Mouse (Mus musculus): ENCODE data around the gene Tfeb. TPM values are rescaled to one million over a fixed set of nuclear protein-coding genes. Genes with fewer than 3 reads are reported as not detected.

The Tfeb gene
- polyA plus RNA-seq, 1 experiment from 2014 or later, result 5.6 TPM

DNA sequence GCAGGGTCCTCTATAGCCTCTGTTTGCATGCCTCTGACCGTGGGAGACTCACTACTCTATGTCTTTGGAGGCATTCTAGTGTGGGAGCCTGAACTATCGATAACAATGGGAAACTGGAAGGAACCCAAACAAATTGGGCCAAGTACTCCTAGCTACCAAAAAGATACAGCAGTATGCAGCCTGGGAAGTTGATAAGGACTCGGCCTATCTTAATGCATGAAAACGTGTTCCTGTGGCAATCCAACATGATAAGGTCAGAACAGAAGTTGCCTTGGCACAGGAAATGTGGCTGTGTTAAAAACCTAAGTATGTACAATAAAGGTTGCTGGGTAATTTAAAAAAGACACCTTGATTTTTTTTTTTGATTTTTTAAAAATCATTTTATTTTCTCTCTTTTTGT is 15.6 kb upstream of the Tfeb start:
- H3K36me3 ChIP-seq (ENCODE audit: control insufficient read depth, insufficient read depth, low read length), result no peaks in the 10 kb centered on the region
- ATAC-seq (ENCODE audit: insufficient number of reproducible peaks, low FRiP score, low TSS enrichment, low read depth), result no peak
- no peak overlapping the region for H3K4me3 ChIP-seq (ENCODE audit: low read depth, low read length)
- DNase-seq (ENCODE audit: low spot score), result no peak
- no peak overlapping the region for H3K27ac ChIP-seq (replicated peaks; ENCODE audit: low read depth, low read length)
- 88% methylated on average over 4 of the region's 4 CpGs for WGBS
- no peaks in the 10 kb centered on the region for H3K9me3 ChIP-seq (ENCODE audit: control insufficient read depth, low read length)
- H3K9ac ChIP-seq (ENCODE audit: low read length), result no peak overlapping the region
- no peaks in the 10 kb centered on the region for H3K4me1 ChIP-seq (ENCODE audit: control insufficient read depth, insufficient read depth, low read length)
- H3K4me2 ChIP-seq (ENCODE audit: low read depth, severe bottlenecking), result no peak overlapping the region
- no peaks in the 10 kb centered on the region for H3K27me3 ChIP-seq (ENCODE audit: control insufficient read depth, insufficient read depth, low read length)

DNA sequence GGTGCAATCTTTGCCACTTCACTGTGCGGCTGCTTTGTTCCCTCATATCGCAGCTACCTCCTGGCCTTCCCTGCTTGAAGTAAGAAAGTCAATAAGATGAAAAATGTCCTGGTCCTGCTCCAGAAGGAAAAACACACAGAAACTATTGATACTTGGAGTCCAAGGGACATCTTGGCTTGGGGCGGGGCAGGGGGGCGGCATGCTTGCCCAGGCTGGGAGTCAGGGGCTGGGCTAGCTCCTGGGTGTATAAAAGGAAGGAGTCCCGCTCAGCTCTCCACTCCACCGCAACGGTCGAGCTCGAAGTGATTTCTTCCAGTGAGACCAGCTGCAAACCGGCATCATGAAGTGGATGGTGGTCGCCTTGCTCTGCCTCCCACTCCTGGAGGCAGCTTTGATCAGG is 10.3 kb upstream of the Tfeb start, which contains the start of gene Pgc:
Gene Pgc (plus strand): TSS at position 277 of the 400 bp plus-strand sequence.
- WGBS, result 71% methylated on average over 11 of the region's 11 CpGs
- no peaks in the 10 kb centered on the region for H3K4me1 ChIP-seq (ENCODE audit: control insufficient read depth, insufficient read depth, low read length)
- no peak within 1 kb of the TSS for H3K4me3 ChIP-seq (ENCODE audit: low read depth, low read length)
- no peak within 1 kb of the TSS for H3K9ac ChIP-seq (ENCODE audit: low read length)
- no peak for ATAC-seq (ENCODE audit: insufficient number of reproducible peaks, low FRiP score, low TSS enrichment, low read depth)
- DNase-seq (ENCODE audit: low spot score), result no peak
- no peaks in the 10 kb centered on the region for H3K9me3 ChIP-seq (ENCODE audit: control insufficient read depth, low read length)
- no peaks in the 10 kb centered on the region for H3K36me3 ChIP-seq (ENCODE audit: control insufficient read depth, insufficient read depth, low read length)
- H3K27me3 ChIP-seq (ENCODE audit: control insufficient read depth, insufficient read depth, low read length), result no peaks in the 10 kb centered on the region
- H3K4me2 ChIP-seq (ENCODE audit: low read depth, severe bottlenecking), result no peak within 1 kb of the TSS
- no peak within 1 kb of the TSS for H3K27ac ChIP-seq (replicated peaks; ENCODE audit: low read depth, low read length)

DNA sequence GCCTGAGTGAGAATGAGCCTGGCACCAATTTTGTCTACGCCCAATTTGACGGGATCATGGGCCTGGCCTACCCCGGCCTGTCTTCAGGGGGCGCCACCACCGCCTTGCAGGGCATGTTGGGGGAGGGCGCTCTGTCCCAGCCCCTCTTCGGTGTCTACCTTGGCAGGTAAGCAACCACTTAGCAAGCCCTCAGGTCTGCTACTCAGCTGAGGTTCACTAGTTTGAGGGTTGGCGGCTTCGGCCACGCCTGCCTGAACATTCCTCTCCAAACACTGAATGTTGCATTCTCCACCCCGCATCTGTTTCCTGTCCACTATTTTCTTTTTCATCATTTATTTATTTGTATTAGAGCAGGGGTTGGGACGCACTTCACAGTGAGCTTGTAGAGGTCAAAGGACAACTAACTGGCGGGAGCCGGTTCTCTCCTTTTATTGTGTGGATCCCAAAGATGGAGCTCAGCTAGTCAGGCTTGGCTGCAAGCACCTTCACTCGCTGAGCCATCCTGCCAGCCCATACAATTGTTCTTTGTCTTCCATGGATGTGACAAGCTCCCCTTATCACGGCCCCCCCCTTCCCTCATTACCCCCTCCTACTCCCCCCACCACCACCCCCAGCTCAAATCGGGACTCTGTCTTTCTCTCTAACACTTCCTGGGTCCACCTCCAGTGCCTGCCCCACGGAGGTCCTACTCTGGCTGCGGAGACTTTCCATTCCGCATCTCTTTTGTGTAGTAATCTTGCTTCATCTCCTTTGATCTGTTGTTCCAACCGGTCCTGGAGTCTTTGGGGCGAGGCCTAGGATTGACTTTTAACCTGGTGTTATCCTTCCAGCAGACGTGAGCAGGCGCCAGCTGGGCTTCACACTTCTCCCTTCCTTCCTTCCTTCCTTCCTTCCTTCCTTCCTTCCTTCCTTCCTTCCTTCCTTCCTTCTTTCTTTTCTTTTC is 5.9 kb upstream of the Tfeb start:
- H3K27ac ChIP-seq (replicated peaks; ENCODE audit: low read depth, low read length), result no peak overlapping the region
- WGBS, result 64% methylated on average over 24 of the region's 24 CpGs
- H3K4me2 ChIP-seq (ENCODE audit: low read depth, severe bottlenecking), result no peak overlapping the region
- H3K36me3 ChIP-seq (ENCODE audit: control insufficient read depth, insufficient read depth, low read length), result no peaks in the 10 kb centered on the region
- H3K27me3 ChIP-seq (ENCODE audit: control insufficient read depth, insufficient read depth, low read length), result no peaks in the 10 kb centered on the region
- H3K9me3 ChIP-seq (ENCODE audit: control insufficient read depth, low read length), result no peaks in the 10 kb centered on the region
- DNase-seq (ENCODE audit: low spot score) (no peak), ATAC-seq (ENCODE audit: insufficient number of reproducible peaks, low FRiP score, low TSS enrichment, low read depth) (no peak)
- no peak overlapping the region for H3K9ac ChIP-seq (ENCODE audit: low read length)
- H3K4me1 ChIP-seq (ENCODE audit: control insufficient read depth, insufficient read depth, low read length), result no peaks in the 10 kb centered on the region
- H3K4me3 ChIP-seq (ENCODE audit: low read depth, low read length), result no peak overlapping the region

DNA sequence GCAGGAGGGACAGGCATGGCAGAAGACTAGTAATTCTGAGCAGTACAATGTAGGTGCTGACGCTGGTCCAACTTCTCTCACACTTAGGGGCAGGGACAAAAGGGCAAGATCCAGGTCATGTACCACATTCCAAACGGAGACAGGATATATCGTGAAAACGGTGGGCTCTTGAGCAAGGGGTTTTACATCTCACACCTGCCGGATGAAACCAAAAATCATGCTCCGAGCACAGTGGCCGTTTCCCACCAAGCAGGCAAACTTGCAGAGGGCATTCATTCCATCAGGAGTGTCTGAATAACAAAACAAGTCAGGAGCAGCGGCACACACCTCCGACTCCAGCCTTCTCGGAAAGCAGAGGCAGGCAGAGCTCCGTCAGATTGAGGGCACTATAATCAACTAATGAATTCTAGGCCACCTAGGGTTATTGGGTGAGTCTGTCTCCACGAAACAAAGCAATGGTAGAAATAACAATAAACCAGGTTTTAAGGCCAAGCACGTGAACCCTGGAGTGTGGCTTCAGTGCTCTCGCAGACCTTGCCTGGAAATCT is 1.2 kb upstream of the Tfeb start:
- H3K4me3 ChIP-seq (ENCODE audit: low read depth, low read length), result no peak overlapping the region
- peaks cover 5% of the 10 kb centered on the region; the same call in 1 of the 2 replicates for H3K27me3 ChIP-seq (ENCODE audit: control insufficient read depth, insufficient read depth, low read length)
- H3K9ac ChIP-seq (ENCODE audit: low read length), result no peak overlapping the region
- WGBS, result 73% methylated on average over 14 of the region's 14 CpGs
- no peak overlapping the region for H3K27ac ChIP-seq (replicated peaks; ENCODE audit: low read depth, low read length)
- H3K4me1 ChIP-seq (ENCODE audit: control insufficient read depth, insufficient read depth, low read length), result peaks cover 20% of the 10 kb centered on the region
- ATAC-seq (ENCODE audit: insufficient number of reproducible peaks, low FRiP score, low TSS enrichment, low read depth) (no peak), DNase-seq (ENCODE audit: low spot score) (no peak)
- no peak overlapping the region for H3K4me2 ChIP-seq (ENCODE audit: low read depth, severe bottlenecking)
- no peaks in the 10 kb centered on the region for H3K9me3 ChIP-seq (ENCODE audit: control insufficient read depth, low read length)
- no peaks in the 10 kb centered on the region for H3K36me3 ChIP-seq (ENCODE audit: control insufficient read depth, insufficient read depth, low read length)

DNA sequence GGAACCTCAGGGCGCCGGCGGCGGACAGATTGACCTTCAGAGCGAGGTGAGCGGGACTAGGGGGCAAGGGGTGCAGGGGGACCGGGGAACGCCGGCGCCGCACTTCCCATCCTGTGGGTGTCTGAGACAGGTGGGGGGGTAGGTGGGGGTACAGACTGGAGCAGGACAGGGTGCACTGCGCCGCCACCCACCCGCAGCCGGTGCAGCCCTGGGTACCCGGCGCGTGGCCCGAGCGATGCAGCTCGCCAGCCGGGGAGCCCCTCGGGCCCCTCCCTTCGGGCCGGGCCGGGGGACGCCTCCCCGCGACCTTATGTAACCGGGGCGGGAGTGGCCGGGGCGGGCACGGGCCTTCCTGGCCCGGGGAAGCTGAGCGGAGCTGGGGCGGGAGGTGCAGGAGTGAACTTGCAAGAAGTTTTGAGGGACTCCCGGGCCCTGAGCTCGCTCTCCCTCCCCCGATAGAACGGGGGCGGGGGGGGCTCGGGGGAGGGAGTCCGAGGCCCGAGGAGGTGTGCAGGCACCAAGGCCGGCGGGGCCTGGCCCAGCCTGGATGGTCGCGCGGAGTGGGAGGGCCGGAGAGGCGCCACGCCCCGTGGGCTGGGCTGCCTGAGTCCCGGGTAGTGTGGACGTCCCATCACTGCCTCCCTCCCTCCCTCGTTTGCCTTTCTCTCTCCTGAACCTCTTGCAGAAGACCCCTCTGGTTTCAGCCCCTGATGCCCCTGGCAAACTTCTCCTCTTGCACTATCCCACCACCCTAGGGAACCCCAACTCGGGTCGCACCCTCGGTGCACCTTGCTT is 638 bp downstream of the Tfeb start:
- peak overlapping the region; percentile 38 for H3K9ac ChIP-seq (ENCODE audit: low read length)
- peaks cover 5% of the 10 kb centered on the region; the same call in 1 of the 2 replicates for H3K27me3 ChIP-seq (ENCODE audit: control insufficient read depth, insufficient read depth, low read length)
- H3K27ac ChIP-seq (replicated peaks; ENCODE audit: low read depth, low read length), result no peak overlapping the region
- DNase-seq (ENCODE audit: low spot score) (peak; percentile 81), ATAC-seq (ENCODE audit: insufficient number of reproducible peaks, low FRiP score, low TSS enrichment, low read depth) (peak; percentile 79)
- H3K4me2 ChIP-seq (ENCODE audit: low read depth, severe bottlenecking), result peak overlapping the region; percentile 100
- under 1% methylated on average over 50 of the region's 60 CpGs for WGBS
- no peaks in the 10 kb centered on the region for H3K36me3 ChIP-seq (ENCODE audit: control insufficient read depth, insufficient read depth, low read length)
- no peaks in the 10 kb centered on the region for H3K9me3 ChIP-seq (ENCODE audit: control insufficient read depth, low read length)
- H3K4me3 ChIP-seq (ENCODE audit: low read depth, low read length), result peak overlapping the region; percentile 59
- peaks cover 20% of the 10 kb centered on the region for H3K4me1 ChIP-seq (ENCODE audit: control insufficient read depth, insufficient read depth, low read length)

DNA sequence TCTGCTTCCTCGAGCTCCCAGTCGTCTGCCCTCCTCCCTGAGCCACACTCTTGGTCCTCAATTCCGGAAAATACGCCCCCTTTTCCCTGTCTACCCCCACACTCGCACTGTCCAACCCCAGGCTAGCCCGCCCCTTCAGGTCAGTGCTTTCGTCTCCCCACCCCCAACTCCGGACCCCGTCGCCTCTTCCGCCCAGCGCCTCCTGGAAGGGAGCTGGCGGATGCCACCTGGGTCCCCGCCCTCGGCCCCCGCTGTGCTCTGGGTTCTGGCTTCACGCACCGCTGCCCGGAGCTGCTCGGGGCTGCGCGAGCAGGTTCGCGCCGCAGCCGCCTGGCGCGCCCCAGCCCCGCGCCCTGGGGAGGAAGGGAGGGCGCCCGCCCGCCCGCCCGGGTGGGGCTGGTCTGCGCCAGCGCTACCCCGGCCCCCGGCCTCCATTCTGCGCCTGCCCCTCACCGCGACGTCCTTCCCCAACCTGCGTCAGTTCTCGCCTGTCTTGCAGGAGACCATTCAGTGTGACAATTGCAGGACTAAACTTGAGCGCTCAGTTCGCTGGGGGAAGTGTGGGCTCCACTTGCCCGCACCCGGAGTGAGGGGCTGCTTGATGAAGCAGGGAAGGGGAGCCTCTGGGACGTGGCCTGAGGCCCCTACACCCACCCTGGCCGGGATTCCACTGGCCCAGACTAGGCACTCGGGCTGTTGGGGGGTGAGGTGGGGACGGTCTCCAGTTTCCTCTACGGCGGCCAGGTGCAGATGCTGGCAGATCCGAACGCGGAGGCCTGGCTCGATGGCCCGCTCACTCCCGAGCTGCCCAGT is 1.4 kb downstream of the Tfeb start:
- Histone ChIP-seq H3K36me3 (ENCODE audit: control insufficient read depth, insufficient read depth, low read length) (no peaks in the 10 kb centered on the region), H3K27me3 (ENCODE audit: control insufficient read depth, insufficient read depth, low read length) (peaks cover 5% of the 10 kb centered on the region; the same call in 1 of the 2 replicates), H3K4me3 (ENCODE audit: low read depth, low read length) (peak overlapping the region; percentile 59), H3K9me3 (ENCODE audit: control insufficient read depth, low read length) (no peaks in the 10 kb centered on the region), H3K4me1 (ENCODE audit: control insufficient read depth, insufficient read depth, low read length) (peaks cover 20% of the 10 kb centered on the region), H3K4me2 (ENCODE audit: low read depth, severe bottlenecking) (peak overlapping the region; percentile 100), H3K27ac (replicated peaks; ENCODE audit: low read depth, low read length) (no peak overlapping the region; the same call in 1 of the 2 replicates), H3K9ac (ENCODE audit: low read length) (peak overlapping the region; percentile 5)
- WGBS, result under 1% methylated on average over 57 of the region's 61 CpGs
- ATAC-seq (ENCODE audit: insufficient number of reproducible peaks, low FRiP score, low TSS enrichment, low read depth) (peak; percentile 40), DNase-seq (ENCODE audit: low spot score) (peak; percentile 61)

DNA sequence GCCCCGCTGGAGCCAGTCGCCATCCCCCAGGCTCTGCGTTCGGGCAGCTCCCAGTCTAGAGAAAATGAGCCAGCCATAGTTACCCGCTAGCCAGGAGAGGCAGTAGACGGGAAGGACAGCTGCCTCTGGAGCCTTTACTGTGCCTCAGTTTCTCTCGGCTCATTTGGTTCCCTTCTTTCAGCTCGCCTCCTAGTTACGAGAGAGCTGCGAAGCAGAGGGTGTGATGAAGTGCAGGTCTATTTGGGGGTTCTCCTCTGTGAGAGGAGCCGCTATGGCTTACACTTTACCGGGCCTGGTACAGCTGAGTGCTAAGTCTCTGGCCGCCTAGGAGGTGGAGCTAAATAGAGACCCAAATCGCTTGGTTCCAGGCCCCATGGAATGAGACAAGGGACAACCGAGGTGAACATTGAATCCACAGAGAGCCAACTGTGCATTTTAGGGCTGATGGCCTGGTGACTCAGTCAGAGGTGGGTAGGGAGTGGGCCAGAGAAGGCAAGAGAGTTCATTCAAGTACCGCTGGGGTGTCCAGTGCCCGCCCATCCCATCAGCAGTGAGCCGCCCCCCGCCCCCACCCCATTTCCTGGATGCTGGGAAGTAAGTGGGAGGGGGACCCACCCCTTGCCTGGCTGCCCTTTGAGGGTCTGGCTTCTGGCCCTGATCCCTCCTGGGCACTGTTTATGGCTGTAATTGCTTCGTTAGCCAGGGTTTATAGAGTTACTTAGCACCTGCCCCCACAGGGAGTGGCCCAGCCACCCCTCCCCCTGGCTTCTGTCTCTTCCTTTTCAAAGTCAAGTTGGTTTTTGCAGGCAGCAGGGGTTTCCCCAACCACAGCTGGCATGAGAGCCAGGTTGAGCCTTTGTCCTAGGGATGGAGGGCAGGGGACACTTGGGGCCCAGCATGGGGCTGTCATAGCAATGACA is 2.3 kb downstream of the Tfeb start:
- Histone ChIP-seq H3K4me1 (ENCODE audit: control insufficient read depth, insufficient read depth, low read length) (peaks cover 20% of the 10 kb centered on the region), H3K27ac (replicated peaks; ENCODE audit: low read depth, low read length) (no peak overlapping the region; the same call in 1 of the 2 replicates), H3K27me3 (ENCODE audit: control insufficient read depth, insufficient read depth, low read length) (peaks cover 5% of the 10 kb centered on the region; the same call in 1 of the 2 replicates), H3K9me3 (ENCODE audit: control insufficient read depth, low read length) (no peaks in the 10 kb centered on the region), H3K4me2 (ENCODE audit: low read depth, severe bottlenecking) (peak overlapping the region; percentile 100), H3K4me3 (ENCODE audit: low read depth, low read length) (peak overlapping the region; percentile 59), H3K36me3 (ENCODE audit: control insufficient read depth, insufficient read depth, low read length) (no peaks in the 10 kb centered on the region), H3K9ac (ENCODE audit: low read length) (no peak overlapping the region; the same call in 1 of the 2 replicates)
- ATAC-seq (ENCODE audit: insufficient number of reproducible peaks, low FRiP score, low TSS enrichment, low read depth), result peak; percentile 26; the same call in 1 of the 2 replicates
- WGBS, result under 1% methylated on average over 20 of the region's 20 CpGs
- peak; percentile 70 for DNase-seq (ENCODE audit: low spot score)
